Mouse (Mus musculus): Measurements from ENCODE around the gene Thra. TPM values are rescaled to one million over a fixed set of nuclear protein-coding genes. Genes with fewer than 3 reads are reported as not detected.

Gene Thra
- polyA plus RNA-seq, 1 experiment from 2014 or later, result 37.8 TPM

DNA sequence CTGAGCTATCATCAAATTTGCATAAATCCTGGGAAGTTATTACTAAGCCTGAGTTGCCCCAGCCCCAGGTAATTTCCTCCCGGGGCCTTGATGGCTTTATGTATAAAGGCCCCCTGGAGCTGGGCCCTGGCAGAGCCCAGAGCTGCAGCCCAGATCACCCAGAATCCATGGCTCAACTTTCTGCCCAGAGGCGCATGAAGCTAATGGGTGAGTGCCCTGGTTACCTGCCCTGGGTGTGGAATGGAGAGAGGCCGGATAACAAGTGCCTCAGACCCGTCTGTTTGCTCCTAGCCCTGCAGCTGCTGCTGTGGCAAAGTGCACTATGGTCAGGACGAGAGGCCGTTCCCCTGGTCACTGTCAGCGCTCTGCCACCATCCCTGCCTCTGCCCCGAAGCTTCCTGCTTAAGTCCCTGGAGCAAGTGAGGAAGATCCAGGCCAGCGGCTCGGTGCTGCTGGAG is 39.2 kb upstream of the Thra start, which contains the start of gene Csf3:
TSS of gene Csf3 (plus strand) at position 51 of the 458 bp plus-strand sequence.
- Histone ChIP-seq H3K9ac (ENCODE audit: low read length) (no peak within 1 kb of the TSS), H3K9me3 (replicated peaks; ENCODE audit: control insufficient read depth, low read length) (no peaks in the 10 kb centered on the region), H3K4me3 (replicated peaks; ENCODE audit: low read length) (no peak within 1 kb of the TSS), H3K36me3 (ENCODE audit: control insufficient read depth, insufficient read depth, low read length) (peaks cover 7% of the 10 kb centered on the region; the same call in 1 of the 2 replicates), H3K4me2 (ENCODE audit: low read depth, low read length) (no peak within 1 kb of the TSS), H3K27ac (ENCODE audit: low read length) (no peak within 1 kb of the TSS), H3K27me3 (ENCODE audit: control insufficient read depth, insufficient read depth, low read length) (no peaks in the 10 kb centered on the region), H3K4me1 (ENCODE audit: control insufficient read depth, insufficient read depth, low read length) (no peaks in the 10 kb centered on the region)
- WGBS, result 50% methylated on average over 10 of the region's 10 CpGs
- no peak for ATAC-seq (ENCODE audit: insufficient read depth, low FRiP score)

DNA sequence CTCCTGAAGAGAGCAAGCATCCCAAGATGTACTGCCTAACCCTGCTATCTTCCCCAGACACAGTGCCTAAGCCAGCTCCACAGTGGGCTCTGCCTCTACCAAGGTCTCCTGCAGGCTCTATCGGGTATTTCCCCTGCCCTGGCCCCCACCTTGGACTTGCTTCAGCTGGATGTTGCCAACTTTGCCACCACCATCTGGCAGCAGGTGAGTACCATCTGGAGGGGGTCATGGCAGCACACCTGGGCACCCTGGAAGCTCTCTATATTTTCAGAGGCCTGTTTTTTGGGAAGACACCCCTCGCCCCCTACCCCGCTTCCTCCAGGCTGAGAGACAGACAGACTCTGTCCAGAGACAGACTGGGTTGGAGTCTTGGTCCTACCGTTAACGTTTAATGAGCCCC is 38.1 kb upstream of the Thra start:
- H3K9me3 ChIP-seq (replicated peaks; ENCODE audit: control insufficient read depth, low read length), result no peaks in the 10 kb centered on the region
- WGBS, result 61% methylated on average over 5 of the region's 5 CpGs
- H3K36me3 ChIP-seq (ENCODE audit: control insufficient read depth, insufficient read depth, low read length), result peaks cover 17% of the 10 kb centered on the region; the same call in 1 of the 2 replicates
- H3K4me3 ChIP-seq (replicated peaks; ENCODE audit: low read length), result no peak overlapping the region
- H3K27me3 ChIP-seq (ENCODE audit: control insufficient read depth, insufficient read depth, low read length), result no peaks in the 10 kb centered on the region
- H3K4me2 ChIP-seq (ENCODE audit: low read depth, low read length), result no peak overlapping the region
- ATAC-seq (ENCODE audit: insufficient read depth, low FRiP score), result no peak
- peaks cover 3% of the 10 kb centered on the region for H3K4me1 ChIP-seq (ENCODE audit: control insufficient read depth, insufficient read depth, low read length)
- no peak overlapping the region for H3K9ac ChIP-seq (ENCODE audit: low read length)
- no peak overlapping the region for H3K27ac ChIP-seq (ENCODE audit: low read length)

DNA sequence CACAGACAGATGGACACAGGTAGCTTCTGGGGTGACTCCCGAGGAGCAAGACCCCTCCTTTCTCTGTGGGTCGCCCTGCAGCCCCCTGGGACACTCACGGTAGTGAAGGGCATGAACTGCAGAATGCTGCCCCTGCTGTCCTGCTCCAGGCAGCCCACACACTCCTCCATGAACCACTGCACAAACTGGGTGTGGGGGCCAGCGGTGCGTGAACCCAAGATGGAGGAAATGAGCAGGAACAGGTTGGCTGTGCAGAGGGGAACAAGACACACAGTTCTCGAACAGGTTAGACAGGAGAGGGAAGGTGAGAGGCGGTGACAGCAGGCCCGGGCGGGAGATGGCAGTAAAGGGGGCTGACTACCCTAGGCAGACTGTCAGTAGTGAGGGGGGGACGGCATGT is 35.4 kb upstream of the Thra start:
- no peaks in the 10 kb centered on the region for H3K27me3 ChIP-seq (ENCODE audit: control insufficient read depth, insufficient read depth, low read length)
- WGBS, result 84% methylated on average over 10 of the region's 10 CpGs
- H3K27ac ChIP-seq (ENCODE audit: low read length), result no peak overlapping the region
- ATAC-seq (ENCODE audit: insufficient read depth, low FRiP score), result no peak
- H3K36me3 ChIP-seq (ENCODE audit: control insufficient read depth, insufficient read depth, low read length), result peaks cover 19% of the 10 kb centered on the region; the same call in 1 of the 2 replicates
- H3K9ac ChIP-seq (ENCODE audit: low read length), result no peak overlapping the region
- no peaks in the 10 kb centered on the region for H3K9me3 ChIP-seq (replicated peaks; ENCODE audit: control insufficient read depth, low read length)
- no peak overlapping the region for H3K4me2 ChIP-seq (ENCODE audit: low read depth, low read length)
- no peak overlapping the region for H3K4me3 ChIP-seq (replicated peaks; ENCODE audit: low read length)
- peaks cover 23% of the 10 kb centered on the region for H3K4me1 ChIP-seq (ENCODE audit: control insufficient read depth, insufficient read depth, low read length)

DNA sequence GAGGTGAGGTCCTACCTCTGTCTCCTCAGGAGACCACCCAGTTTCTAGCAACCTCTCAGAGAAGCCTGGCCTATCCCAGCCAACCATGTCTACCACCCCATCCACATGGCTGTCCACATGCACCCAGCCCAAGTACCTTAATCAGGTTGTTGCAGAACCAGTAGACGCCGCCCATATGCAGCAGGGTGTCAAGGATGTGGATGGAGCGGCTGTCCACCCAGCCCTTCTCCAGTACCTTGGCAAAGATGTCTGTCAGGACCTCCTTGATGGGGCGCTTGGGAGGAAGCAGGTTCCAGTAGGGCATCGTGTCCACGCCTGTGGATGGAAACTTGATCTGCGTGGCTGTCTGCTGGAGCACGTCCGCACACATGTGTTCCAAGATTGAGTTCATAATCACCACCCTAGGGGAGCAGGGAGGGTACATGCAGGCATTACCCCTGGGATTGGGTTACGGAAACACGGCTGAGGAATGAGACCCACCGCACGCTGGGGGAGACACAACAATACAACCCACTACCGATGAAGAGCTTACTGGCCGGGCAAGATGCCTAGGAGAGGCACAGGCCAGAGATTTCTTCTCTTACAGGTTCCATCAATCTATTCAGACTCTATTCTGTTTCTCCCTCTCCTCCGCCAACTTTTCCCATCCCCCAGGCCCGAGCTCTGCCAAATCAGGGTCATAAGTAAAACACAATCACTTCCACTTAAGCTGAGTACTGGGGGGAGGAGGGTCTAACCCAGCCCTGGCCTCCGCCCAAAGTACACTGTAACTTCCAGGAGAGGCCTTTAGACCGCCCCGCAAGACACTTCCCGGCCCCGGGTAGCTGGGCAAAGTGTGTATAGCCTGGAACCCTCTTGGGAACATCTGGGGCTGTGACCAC is 32.8 kb upstream of the Thra start:
- ATAC-seq (ENCODE audit: insufficient read depth, low FRiP score), result peak; percentile 51; the same call in 1 of the 2 replicates
- Histone ChIP-seq H3K4me1 (ENCODE audit: control insufficient read depth, insufficient read depth, low read length) (peaks cover 26% of the 10 kb centered on the region), H3K4me3 (replicated peaks; ENCODE audit: low read length) (no peak overlapping the region), H3K36me3 (ENCODE audit: control insufficient read depth, insufficient read depth, low read length) (peaks cover 23% of the 10 kb centered on the region; the same call in 1 of the 2 replicates), H3K9ac (ENCODE audit: low read length) (0 out of 2 replicates have a peak overlapping the region, but pooled peaks have one; percentile 21), H3K27me3 (ENCODE audit: control insufficient read depth, insufficient read depth, low read length) (no peaks in the 10 kb centered on the region), H3K27ac (ENCODE audit: low read length) (peak overlapping the region; percentile 48), H3K4me2 (ENCODE audit: low read depth, low read length) (no peak overlapping the region), H3K9me3 (replicated peaks; ENCODE audit: control insufficient read depth, low read length) (no peaks in the 10 kb centered on the region)
- WGBS, result 75% methylated on average over 22 of the region's 22 CpGs

DNA sequence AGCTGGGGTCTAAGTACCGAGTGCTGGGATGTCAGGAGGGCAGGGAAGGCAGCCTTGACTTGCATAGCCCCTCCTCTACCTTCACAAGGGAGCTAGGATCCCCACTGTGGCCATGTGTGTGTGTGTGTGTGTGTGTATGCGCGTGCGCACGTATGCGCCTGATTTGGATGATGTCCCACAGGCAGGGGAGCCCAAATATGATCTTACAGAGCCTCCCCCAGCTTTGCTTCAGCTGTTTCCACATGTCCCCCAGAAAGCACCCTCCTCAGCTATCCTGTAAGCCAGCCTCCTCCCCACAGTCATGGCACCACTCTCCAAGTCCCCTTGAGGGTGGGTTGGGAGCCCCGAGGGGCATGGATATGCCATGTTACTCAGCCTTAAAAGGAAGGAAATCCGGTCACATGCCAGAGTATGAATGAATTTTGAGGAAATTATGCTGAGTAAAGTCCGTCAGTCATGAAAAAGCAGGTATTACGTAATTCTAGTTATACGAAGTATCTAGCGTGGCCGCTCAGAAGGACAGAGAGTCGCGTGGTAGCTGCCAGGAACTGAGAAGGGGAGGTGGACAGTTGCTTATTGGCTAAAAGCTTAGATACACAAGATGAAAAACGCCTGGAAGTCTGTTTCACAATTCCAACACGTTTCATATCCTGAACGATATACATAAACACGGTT is 32.0 kb upstream of the Thra start:
- WGBS, result 66% methylated on average over 19 of the region's 19 CpGs
- Histone ChIP-seq H3K4me3 (replicated peaks; ENCODE audit: low read length) (no peak overlapping the region), H3K36me3 (ENCODE audit: control insufficient read depth, insufficient read depth, low read length) (peaks cover 23% of the 10 kb centered on the region; the same call in 1 of the 2 replicates), H3K27ac (ENCODE audit: low read length) (peak overlapping the region; percentile 48), H3K9ac (ENCODE audit: low read length) (0 out of 2 replicates have a peak overlapping the region, but pooled peaks have one; percentile 21), H3K9me3 (replicated peaks; ENCODE audit: control insufficient read depth, low read length) (no peaks in the 10 kb centered on the region), H3K4me1 (ENCODE audit: control insufficient read depth, insufficient read depth, low read length) (peaks cover 26% of the 10 kb centered on the region), H3K27me3 (ENCODE audit: control insufficient read depth, insufficient read depth, low read length) (no peaks in the 10 kb centered on the region), H3K4me2 (ENCODE audit: low read depth, low read length) (no peak overlapping the region)
- ATAC-seq (ENCODE audit: insufficient read depth, low FRiP score), result no peak

DNA sequence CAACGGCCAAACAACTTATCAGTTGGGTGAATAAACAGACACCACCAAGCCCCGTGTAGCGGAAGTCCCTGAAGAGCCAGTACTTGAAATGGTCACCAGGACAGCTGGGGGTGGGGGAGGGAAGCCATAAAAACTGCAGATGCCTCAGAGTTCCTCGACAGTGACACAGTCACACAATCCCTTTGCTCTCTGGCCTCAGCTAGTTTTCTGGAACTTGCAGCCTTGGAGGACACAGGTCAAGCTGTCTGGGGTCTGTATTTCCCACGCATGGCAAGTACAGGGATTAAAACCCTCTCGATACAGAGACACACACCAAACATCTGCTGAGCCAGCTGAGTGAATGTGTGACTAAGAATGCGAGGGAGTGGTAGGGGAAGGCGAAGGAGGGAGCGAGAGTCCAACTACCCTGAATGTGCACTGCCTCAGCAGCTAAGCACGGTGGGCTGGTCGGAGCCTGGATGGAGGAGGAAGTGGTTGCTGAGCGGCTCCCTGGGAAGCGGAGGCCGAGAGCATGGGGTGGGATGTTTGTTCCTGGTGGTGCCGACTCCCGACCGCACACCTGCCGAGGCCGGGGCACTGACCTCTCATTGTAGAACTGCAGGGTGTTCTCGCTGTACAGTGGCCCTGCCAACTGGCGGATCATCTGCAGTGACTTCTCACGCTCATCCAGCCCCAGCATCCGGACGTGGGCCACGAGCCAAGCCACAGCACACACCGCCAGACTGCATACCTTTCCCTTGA is 31.3 kb upstream of the Thra start:
- Histone ChIP-seq H3K4me3 (replicated peaks; ENCODE audit: low read length) (no peak overlapping the region), H3K9ac (ENCODE audit: low read length) (no peak overlapping the region)
- ATAC-seq (ENCODE audit: insufficient read depth, low FRiP score), result peak; percentile 15; the same call in 1 of the 2 replicates

DNA sequence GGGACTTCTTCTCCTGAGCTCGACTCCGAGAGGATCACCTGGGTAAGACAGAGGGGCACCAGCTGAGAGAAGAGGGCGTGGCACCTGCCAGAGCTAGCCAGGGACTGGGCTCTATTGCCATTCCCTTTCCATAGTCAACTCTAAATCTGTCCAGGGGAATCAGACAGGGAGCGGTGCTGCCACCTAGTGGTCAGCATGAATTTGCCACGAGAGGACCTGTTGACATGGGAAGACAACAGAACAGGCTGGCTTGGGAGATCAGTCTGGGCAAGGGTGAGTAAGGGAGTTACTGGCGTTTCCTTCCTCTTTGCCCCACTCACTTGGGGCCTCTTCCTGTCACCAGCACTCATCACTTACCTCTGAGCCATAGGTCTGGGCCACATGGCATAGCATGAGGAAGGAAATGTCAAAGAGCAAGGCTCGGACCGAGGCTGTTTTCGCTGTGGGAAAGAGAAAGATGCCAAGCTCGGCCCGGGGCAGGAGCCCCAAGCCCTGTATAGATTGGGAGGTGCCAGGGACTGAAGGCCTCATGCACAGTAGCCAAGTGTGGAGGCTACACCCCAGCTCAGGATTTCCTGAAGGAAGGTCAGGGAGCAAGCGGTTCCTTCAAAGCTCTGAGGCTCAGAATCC is 29.9 kb upstream of the Thra start:
- ATAC-seq (ENCODE audit: insufficient read depth, low FRiP score), result peak; percentile 19
- no peaks in the 10 kb centered on the region for H3K9me3 ChIP-seq (replicated peaks; ENCODE audit: control insufficient read depth, low read length)
- peaks cover 29% of the 10 kb centered on the region; the same call in 1 of the 2 replicates for H3K36me3 ChIP-seq (ENCODE audit: control insufficient read depth, insufficient read depth, low read length)
- no peak overlapping the region for H3K4me2 ChIP-seq (ENCODE audit: low read depth, low read length)
- no peaks in the 10 kb centered on the region for H3K27me3 ChIP-seq (ENCODE audit: control insufficient read depth, insufficient read depth, low read length)
- H3K4me3 ChIP-seq (replicated peaks; ENCODE audit: low read length), result no peak overlapping the region
- H3K9ac ChIP-seq (ENCODE audit: low read length), result 0 out of 2 replicates have a peak overlapping the region, but pooled peaks have one; percentile 46
- peaks cover 26% of the 10 kb centered on the region for H3K4me1 ChIP-seq (ENCODE audit: control insufficient read depth, insufficient read depth, low read length)
- peak overlapping the region; percentile 68 for H3K27ac ChIP-seq (ENCODE audit: low read length)
- WGBS, result 49% methylated on average over 12 of the region's 12 CpGs

More for the DNA sequence above, 31.3 kb upstream of the Thra start:
- H3K36me3 ChIP-seq (ENCODE audit: control insufficient read depth, insufficient read depth, low read length), result peaks cover 25% of the 10 kb centered on the region; the same call in 1 of the 2 replicates
- H3K27ac ChIP-seq (ENCODE audit: low read length), result peak overlapping the region; percentile 68
- peaks cover 26% of the 10 kb centered on the region for H3K4me1 ChIP-seq (ENCODE audit: control insufficient read depth, insufficient read depth, low read length)
- no peaks in the 10 kb centered on the region for H3K27me3 ChIP-seq (ENCODE audit: control insufficient read depth, insufficient read depth, low read length)
- H3K9me3 ChIP-seq (replicated peaks; ENCODE audit: control insufficient read depth, low read length), result no peaks in the 10 kb centered on the region
- H3K4me2 ChIP-seq (ENCODE audit: low read depth, low read length), result no peak overlapping the region
- 62% methylated on average over 26 of the region's 26 CpGs for WGBS

DNA sequence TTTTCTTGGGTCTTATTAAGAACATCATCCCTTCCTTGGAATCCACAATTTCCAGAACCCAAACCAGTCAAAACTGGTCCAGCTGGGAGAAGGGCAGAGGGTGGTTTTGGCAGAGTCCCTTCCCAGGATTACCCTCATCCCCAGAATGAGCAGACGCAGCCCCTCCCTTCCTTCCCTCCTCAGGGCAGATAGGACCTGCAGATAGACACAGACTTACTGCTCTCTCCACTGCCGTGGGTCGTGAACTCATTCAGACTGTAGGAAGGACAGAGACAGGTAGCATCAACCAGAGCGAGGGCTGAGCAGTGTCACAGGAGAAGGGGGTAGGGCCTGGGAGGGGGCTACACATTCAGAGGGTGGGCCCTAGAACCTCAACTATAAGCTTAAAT is 29.4 kb upstream of the Thra start:
- WGBS, result 73% methylated on average over 4 of the region's 4 CpGs
- Histone ChIP-seq H3K9ac (ENCODE audit: low read length) (no peak overlapping the region), H3K4me1 (ENCODE audit: control insufficient read depth, insufficient read depth, low read length) (peaks cover 26% of the 10 kb centered on the region), H3K9me3 (replicated peaks; ENCODE audit: control insufficient read depth, low read length) (no peaks in the 10 kb centered on the region), H3K27ac (ENCODE audit: low read length) (peak overlapping the region; percentile 33; the same call in 1 of the 2 replicates), H3K4me3 (replicated peaks; ENCODE audit: low read length) (no peak overlapping the region), H3K4me2 (ENCODE audit: low read depth, low read length) (no peak overlapping the region), H3K36me3 (ENCODE audit: control insufficient read depth, insufficient read depth, low read length) (peaks cover 24% of the 10 kb centered on the region; the same call in 1 of the 2 replicates), H3K27me3 (ENCODE audit: control insufficient read depth, insufficient read depth, low read length) (no peaks in the 10 kb centered on the region)
- no peak for ATAC-seq (ENCODE audit: insufficient read depth, low FRiP score)

Measured in stomach, embryonic 16.5 days (tissue).